Mouse (Mus musculus) ES-E14 (cell line): ENCODE results near the gene Myom1. TPM values are rescaled to one million over a fixed set of nuclear protein-coding genes. Genes with fewer than 3 reads are reported as not detected.

Experiments used
- DNase-seq: peaks from one replicate; pipeline ENCODE4 v3.0.0-alpha.2; 2013; ENCODE audit warnings: low read depth, low spot score
- H3K27ac ChIP-seq: 2 replicates; pipeline ENCODE4 v1.5.1; 2012; ENCODE audit warnings: low read depth, mild to moderate bottlenecking, low read length, moderate library complexity, mixed read lengths; ENCODE audit not compliant: poor library complexity, insufficient read depth, severe bottlenecking
- H3K36me3 ChIP-seq: 2 replicates; pipeline ENCODE4 v1.6.1; 2012; ENCODE audit warnings: mild to moderate bottlenecking, low read length, moderate library complexity, mixed read lengths; ENCODE audit not compliant: control insufficient read depth, poor library complexity, insufficient read depth, severe bottlenecking
- H3K4me1 ChIP-seq, 2 experiments: fragments of 150-350 bp in 1 of 2; sonication (generic) in 1 of 2; 2 replicates each; pipeline ENCODE4 v1.6.1; 2012; ENCODE audit warnings: low read length in 2 of 2, mild to moderate bottlenecking in 1 of 2, mixed read lengths in 1 of 2; ENCODE audit not compliant: control insufficient read depth in 2 of 2, insufficient read depth in 2 of 2, poor library complexity in 1 of 2
- H3K4me3 ChIP-seq, 2 experiments: fragments of 150-350 bp in 1 of 2; sonication (generic) in 1 of 2; 2 replicates each; pipeline ENCODE4 v1.5.1; 2012; ENCODE audit warnings: low read length in 2 of 2, low read depth in 1 of 2, mild to moderate bottlenecking in 1 of 2, mixed read lengths in 1 of 2; ENCODE audit not compliant: insufficient read depth in 1 of 2, poor library complexity in 1 of 2, severe bottlenecking in 1 of 2
- H3K9ac ChIP-seq: 2 replicates; pipeline ENCODE4 v1.6.1; 2012; ENCODE audit warnings: low read depth, mild to moderate bottlenecking, low read length, mixed read lengths; ENCODE audit not compliant: poor library complexity, insufficient read depth, severe bottlenecking
- H3K9me3 ChIP-seq: fragments of 150-350 bp; sonication (generic); 2 replicates; pipeline ENCODE4 v1.6.1; 2012; ENCODE audit warnings: low read depth, mild to moderate bottlenecking, low read length; ENCODE audit not compliant: control insufficient read depth, insufficient read depth
- CHD2 ChIP-seq: IDR thresholded peaks from 2 replicates; pipeline ENCODE4 v1.6.1; 2014; ENCODE audit warnings: mild to moderate bottlenecking, low read depth, low read length, inconsistent platforms
- HCFC1 ChIP-seq: IDR thresholded peaks from 2 replicates; pipeline ENCODE4 v1.6.1; 2012; ENCODE audit warnings: low read length, inconsistent platforms, borderline replicate concordance; ENCODE audit not compliant: insufficient read depth
- MAFK ChIP-seq: IDR thresholded peaks from 2 replicates; pipeline ENCODE4 v1.6.1; 2014; ENCODE audit warnings: mild to moderate bottlenecking, low read depth, low read length, inconsistent platforms; ENCODE audit not compliant: insufficient read depth
- ZC3H11A ChIP-seq: IDR thresholded peaks from 2 replicates; pipeline ENCODE4 v1.6.1; 2012; ENCODE audit warnings: low read depth, mild to moderate bottlenecking, inconsistent platforms, low read length, borderline replicate concordance
- ZNF384 ChIP-seq: IDR thresholded peaks from 2 replicates; pipeline ENCODE4 v1.6.1; 2012; ENCODE audit warnings: low read depth, low read length, inconsistent platforms
- in situ Hi-C, 2 experiments: fragments of 600-800 bp; cut with MboI; formaldehyde crosslinking; loops; one replicate each; pipeline ENCODE4 v1.15.1; 2025; ENCODE audit warnings: low sequenced_read_pairs in 2 of 2, inconsistent platforms in 1 of 2; ENCODE audit not compliant: unreplicated experiment in 2 of 2
- total RNA-seq: library from RNA; depleted of rRNA; stranded (reverse); fragments of 300-350 nt; gene quantifications from 2 replicates; pipeline ENCODE4 v1.2.3, GENCODE M21; 2012

Gene Myom1
- total RNA-seq, 1 experiment, result 3.3 TPM

GRCm38 (mm10) chr17:71145248-71145961 is 143.0 kb downstream of the Myom1 start:
- H3K4me1 ChIP-seq, result no peaks in the 10 kb centered on the region
- H3K36me3 ChIP-seq, result no peaks in the 10 kb centered on the region
- DNase-seq, result no peak
- no peaks in the 10 kb centered on the region for H3K9me3 ChIP-seq
- no peak overlapping the region for H3K9ac ChIP-seq
- H3K27ac ChIP-seq, result no peak overlapping the region
- no peak for TF ChIP-seq CHD2
- no peak for TF ChIP-seq ZC3H11A
- in situ Hi-C loops, result no loop called here
- H3K4me3 ChIP-seq, result no peak overlapping the region

- in situ Hi-C loops, result no loop called here
- Histone ChIP-seq H3K9ac (no peak overlapping the region), H3K4me3 (no peak overlapping the region), H3K36me3 (no peaks in the 10 kb centered on the region), H3K9me3 (no peaks in the 10 kb centered on the region), H3K27ac (no peak overlapping the region), H3K4me1 (no peaks in the 10 kb centered on the region)
- no peak for TF ChIP-seq MAFK
- TF ChIP-seq ZNF384, result no peak
- no peak for TF ChIP-seq CHD2
- no peak for TF ChIP-seq ZC3H11A
- TF ChIP-seq HCFC1, result no peak
- DNase-seq, result no peak
Observed at GRCm38 (mm10) chr17:71153356-71153755, 150.9 kb downstream of the Myom1 start.

- Histone ChIP-seq H3K4me1 (no peaks in the 10 kb centered on the region; a peak in 1 of 4 replicates), H3K4me3 (no peak overlapping the region), H3K9me3 (no peaks in the 10 kb centered on the region), H3K36me3 (no peaks in the 10 kb centered on the region), H3K9ac (no peak overlapping the region), H3K27ac (no peak overlapping the region)
- in situ Hi-C loops, result no loop called here
- TF ChIP-seq MAFK (no peak), CHD2 (no peak), ZNF384 (no peak), HCFC1 (no peak), ZC3H11A (no peak)
- DNase-seq, result no peak
Observed at GRCm38 (mm10) chr17:71155271-71155670, 152.8 kb downstream of the Myom1 start.

- no peak overlapping the region for H3K4me3 ChIP-seq
Observed at GRCm38 (mm10) chr17:71159152-71159567, 156.7 kb downstream of the Myom1 start.

GRCm38 (mm10) chr17:71159720-71160119 is 157.3 kb downstream of the Myom1 start:
- Histone ChIP-seq H3K9me3 (no peaks in the 10 kb centered on the region), H3K4me1 (no peaks in the 10 kb centered on the region; a peak in 1 of 4 replicates), H3K36me3 (no peaks in the 10 kb centered on the region), H3K4me3 (no peak overlapping the region), H3K9ac (no peak overlapping the region), H3K27ac (no peak overlapping the region)
- in situ Hi-C loops, result no loop called here
- TF ChIP-seq CHD2 (no peak), ZNF384 (no peak), ZC3H11A (no peak), HCFC1 (no peak), MAFK (no peak)
- no peak for DNase-seq

More at GRCm38 (mm10) chr17:71159152-71159567, 156.7 kb downstream of the Myom1 start:
- Histone ChIP-seq H3K4me1 (no peaks in the 10 kb centered on the region; a peak in 1 of 4 replicates), H3K9me3 (no peaks in the 10 kb centered on the region), H3K36me3 (no peaks in the 10 kb centered on the region), H3K9ac (no peak overlapping the region), H3K27ac (no peak overlapping the region)
- DNase-seq, result no peak
- TF ChIP-seq MAFK (no peak), ZNF384 (no peak)
- in situ Hi-C loops, result no loop called here
